Mouse (Mus musculus): Measurements from ENCODE around the gene Tbx10. TPM values are rescaled to one million over a fixed set of nuclear protein-coding genes. Genes with fewer than 3 reads are reported as not detected.
"Not testable (repeated sequence)": the region's sequence is repeated elsewhere in the genome, so short reads cannot be mapped to it uniquely, and the experiment has no call there.

The Tbx10 gene
- polyA plus RNA-seq (2012; rRNA removed) = not detected in 2 replicates

DNA sequence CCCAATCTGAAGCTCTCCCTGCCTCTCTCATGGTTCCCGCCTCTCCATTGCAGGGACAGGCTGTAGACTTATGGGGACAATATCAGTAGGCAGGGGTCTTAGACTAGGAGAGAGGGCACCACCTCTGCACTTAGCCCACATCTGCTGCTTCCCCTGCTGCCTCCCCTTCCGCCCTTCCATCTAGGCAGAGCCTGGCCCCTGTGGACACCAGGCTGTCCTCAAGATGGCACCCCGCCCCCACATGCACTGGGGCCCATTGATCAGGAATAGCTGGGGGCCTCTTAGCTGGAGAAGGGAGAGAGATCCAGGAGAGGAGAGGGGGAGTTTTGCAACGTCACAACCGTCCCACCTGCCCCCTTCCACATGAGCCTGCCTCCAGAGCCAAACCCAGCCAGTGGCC, at the start of gene Tbx10:
Gene Tbx10, plus strand, starts transcription at position 337 of the 400 bp plus-strand sequence.
- no peak for DNase-seq (ENCODE audit: extremely low spot score in 1 of 2, low spot score in 1 of 2)

DNA sequence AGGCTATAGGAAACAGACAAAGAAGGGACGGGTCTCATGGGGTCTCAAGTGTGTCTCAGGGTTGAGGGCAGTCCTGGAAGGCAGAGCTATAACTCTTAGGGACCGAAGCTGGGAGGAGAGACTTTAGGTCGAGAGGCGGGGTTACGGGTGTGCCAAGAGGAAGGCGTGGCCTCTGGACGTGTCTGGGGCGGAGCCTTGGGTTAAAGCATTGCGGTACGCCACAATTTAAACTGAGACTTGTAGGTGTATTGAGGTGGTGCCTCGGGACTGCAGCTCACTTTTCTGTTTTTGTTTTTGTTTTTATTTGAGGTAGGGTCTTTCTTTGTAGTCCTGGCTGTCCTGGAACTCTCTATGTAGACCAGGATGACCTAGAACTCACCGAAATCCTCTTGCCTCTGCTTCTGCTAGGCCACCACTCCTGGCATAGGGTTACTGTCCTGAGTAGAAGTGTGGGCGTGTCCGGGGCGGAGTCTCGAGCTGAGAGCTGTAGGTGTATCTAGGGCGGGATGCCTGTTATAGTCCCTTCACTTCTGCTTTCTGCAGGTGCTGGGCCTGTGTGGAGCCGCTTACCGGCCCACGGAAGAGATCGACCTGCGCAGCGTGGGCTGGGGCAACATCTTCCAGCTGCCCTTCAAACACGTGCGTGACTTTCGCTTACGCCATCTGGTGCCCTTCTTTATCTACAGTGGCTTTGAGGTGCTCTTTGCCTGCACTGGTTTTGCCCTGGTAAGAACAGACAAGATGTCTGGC, 49.4 kb upstream of the Tbx10 start:
- DNase-seq (ENCODE audit: extremely low spot score in 1 of 2, low spot score in 1 of 2) = no peak

DNA sequence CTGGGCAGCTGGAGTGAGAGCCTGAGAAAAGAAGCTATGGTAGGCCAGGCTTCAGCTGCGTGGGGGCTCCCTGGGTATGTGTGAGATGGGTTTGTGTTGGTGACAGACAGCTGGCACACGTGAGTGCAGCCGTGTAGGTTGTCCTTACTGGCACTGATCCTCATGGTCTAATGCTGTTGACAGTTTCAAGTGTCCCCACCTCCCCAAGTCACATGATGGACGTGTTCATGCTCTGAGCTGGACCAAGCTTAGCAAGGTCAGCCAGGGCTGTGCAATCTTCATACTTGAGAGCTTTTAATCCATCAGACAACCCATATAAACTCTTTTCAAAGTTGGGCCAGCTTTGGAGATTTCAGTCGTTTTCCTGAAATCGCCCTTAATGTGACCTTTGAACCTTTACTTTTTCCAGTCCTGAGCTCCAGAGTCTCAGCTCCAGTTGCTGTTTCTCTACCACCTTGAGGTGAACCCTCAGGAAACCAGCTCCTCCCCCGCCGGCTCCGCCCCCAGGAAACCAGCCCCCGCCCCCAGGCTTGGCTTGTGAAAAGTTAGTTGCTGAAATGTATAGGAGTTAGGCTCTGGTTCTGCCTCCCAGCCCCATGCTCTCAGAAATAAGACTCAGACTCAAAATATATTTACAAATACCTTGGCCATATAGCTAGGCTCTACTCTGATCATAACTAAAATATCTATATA, 46.5 kb upstream of the Tbx10 start:
- no peak for DNase-seq (ENCODE audit: extremely low spot score in 1 of 2, low spot score in 1 of 2)

DNA sequence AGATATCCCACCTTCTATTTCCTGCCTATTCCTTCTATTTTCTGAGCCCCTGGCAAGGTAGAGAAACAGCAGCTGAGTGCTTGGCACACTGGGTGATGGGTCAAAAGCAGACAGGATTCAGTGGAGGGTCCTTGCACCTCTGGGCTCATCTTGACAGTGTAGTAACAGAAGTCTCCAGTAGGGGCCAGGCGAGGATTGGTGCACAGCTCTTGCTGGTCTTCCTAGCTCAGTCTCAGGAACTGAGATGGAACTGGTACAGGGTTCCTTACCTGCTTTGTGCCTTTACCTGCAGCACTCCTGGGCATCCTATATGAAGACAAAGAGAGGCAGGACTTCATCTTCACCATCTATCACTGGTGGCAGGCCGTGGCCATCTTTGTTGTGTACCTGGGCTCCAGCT, 45.8 kb upstream of the Tbx10 start:
- peak in 1 of 2 experiments; percentile 88 for DNase-seq (ENCODE audit: extremely low spot score in 1 of 2, low spot score in 1 of 2)

DNA sequence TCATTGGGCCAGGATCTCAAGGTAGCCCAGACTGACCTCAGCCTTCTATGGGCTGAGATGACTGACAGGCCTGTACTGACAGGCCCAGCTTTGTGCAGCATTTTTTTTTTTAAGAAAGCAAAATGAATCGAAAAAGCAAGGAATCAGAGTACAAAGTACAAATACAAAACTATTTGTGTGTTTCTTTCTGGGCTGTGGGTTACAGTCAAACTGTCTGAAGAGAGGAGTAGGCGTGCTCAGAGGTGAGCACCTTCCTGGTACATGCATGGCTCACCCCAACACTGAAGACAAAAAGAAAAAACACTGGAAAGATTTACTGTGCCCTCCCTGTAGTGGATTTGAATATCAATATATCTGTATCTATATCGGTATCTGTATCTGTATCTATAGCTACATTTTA, 44.7 kb upstream of the Tbx10 start:
- no peak for DNase-seq (ENCODE audit: extremely low spot score in 1 of 2, low spot score in 1 of 2)

DNA sequence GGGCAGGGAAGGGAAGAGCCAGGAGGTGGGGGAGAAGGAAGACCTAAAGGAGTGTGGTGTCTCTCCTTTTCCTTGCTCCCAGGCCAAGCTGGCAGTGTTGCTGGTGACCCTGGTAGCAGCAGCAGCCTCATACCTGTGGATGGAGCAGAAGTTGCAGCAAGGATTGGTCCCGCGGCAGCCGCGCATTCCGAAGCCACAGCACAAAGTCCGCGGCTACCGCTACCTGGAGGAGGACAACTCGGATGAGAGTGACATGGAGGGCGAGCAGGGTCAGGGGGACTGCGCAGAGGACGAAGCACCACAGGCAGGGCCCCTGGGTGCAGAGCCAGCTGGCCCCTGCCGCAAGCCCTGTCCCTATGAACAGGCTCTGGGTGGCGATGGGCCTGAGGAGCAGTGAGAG, 44.0 kb upstream of the Tbx10 start:
- no peak for DNase-seq (ENCODE audit: extremely low spot score in 1 of 2, low spot score in 1 of 2)

DNA sequence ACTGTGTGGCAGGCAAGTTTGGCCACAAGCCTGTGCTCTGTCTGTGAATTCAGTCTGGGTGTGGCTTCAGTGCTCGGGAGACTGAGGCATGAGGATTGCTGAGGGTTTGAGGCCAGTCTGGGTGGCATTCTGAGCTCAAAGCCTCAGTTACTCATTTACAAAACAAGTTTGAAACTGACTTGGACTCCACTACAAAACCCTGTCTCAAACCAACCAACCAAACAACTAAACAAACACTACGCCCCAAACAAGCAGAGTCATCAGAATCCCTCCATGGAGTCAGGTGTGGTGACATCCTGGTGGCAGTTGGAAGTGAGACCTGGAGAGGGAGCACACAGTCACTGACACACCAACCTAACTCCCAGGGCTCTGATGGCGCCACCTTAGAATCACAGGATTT, 42.2 kb upstream of the Tbx10 start:
- no peak for DNase-seq (ENCODE audit: extremely low spot score in 1 of 2, low spot score in 1 of 2)

DNA sequence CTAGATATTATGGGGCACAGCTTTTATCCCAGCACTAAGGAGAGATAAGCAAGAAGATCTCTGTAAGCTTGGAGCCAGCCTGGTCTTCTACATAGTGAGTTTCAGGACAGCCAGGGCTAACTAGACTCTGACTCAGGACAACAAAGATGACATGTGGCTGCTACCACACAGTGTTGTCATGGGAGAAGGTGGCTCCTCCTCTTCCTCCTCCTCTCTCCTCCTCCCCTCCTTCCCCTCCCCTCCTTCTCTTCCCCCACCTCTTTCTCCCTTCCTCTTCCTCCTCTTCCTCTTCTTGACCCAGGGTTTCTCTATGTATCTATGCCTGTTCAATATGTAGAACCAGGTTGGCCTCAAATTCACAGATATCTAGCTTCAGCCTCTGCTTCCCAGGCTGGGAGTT, 41.1 kb upstream of the Tbx10 start:
- DNase-seq (ENCODE audit: extremely low spot score in 1 of 2, low spot score in 1 of 2) = no peak

DNA sequence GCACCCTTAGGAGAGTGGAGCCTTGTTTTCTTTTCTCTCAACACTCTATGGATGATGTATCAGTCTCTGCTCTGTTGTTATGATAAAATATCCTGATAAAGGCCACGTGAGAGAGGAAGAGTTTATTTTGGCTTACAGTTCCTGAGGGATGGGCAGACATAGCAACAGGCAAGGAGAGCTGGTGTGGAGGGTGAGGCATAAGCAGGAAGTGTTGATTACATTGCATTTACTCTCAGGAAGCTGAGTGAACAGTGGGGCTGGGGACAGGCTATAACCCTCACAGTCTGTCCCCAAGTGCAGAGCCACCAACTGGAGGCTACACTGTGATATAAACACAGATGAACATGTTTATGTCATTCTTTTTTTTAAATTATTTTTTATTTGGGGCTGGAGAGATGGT, 40.5 kb upstream of the Tbx10 start:
- DNase-seq (ENCODE audit: extremely low spot score in 1 of 2, low spot score in 1 of 2) = no peak

DNA sequence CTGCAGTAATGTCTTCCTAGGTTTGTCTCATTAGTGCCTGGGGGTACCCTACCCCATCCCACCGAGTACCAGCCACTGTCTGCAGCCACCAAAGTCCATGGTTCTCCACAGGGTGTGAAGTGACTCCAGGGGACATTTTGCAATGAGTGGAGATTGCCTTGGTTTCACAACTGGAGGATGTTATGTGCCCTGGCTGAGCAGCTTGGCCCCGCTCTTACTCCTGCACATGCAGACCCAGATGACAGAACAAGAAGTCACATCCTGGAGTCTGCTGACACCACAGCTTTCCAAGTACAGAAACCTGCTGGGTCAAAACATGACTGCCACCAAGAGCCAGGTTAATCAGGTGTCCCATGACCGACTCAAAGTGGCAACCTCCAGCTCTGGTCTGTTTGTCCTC, 37.5 kb upstream of the Tbx10 start:
- DNase-seq (ENCODE audit: extremely low spot score in 1 of 2, low spot score in 1 of 2) = no peak

DNA sequence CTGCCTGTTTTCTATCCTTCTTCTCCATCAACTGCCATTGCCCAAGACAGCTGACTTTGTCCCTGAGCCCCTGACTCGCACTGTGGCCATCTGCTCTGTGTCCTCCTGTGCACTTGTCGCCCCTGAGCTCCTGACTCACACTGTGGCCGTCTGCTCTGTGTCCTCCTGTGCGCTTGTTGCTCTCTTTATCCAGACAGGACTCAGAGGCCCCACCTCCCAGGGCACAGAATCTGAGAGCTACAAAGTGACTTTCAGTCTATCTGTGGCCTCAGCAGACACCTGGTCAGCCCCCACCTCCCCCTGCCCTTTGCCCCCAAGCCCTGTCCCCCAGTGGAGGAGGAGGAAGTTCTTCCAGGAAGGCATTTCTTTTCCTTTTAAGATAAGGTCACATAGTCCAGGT, 36.7 kb upstream of the Tbx10 start:
- DNase-seq (ENCODE audit: extremely low spot score in 1 of 2, low spot score in 1 of 2) = no peak

DNA sequence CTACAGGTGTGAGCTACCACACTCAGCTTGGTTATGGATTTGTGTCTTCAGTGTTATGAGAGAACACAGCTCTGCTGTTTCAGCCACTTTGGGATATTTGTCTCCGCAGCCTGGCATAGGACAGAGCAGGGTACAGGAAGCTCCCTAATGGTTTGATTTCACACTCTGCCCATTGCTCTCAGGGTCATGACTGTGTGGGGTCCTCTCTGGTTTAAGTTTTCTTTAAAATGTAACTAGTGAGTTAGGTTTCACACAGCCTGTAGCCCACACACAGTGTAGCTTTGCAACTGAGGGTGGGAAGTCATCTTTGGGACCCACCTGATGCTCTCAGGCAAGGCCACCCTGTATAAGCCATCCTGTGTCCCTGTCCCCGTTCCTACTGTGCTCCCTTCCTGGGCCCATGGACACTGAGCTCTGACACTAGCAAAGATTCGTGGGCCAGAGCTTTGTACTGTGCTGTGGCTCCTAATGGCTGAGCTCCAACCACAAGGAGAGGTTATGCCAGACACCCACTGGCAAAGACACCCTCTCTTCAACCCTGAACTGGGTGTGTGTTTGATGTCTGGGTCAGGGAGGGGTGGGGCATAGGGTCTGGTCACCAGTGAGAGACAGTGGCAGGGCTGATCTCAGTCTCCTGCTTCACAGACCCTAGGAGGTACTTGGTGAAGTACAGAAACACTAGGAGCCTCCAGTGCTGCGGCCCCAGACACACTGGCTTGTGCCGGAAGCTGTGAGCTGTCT, 35.1 kb upstream of the Tbx10 start:
- DNase-seq (ENCODE audit: extremely low spot score in 1 of 2, low spot score in 1 of 2) = not testable (repeated sequence)

DNA sequence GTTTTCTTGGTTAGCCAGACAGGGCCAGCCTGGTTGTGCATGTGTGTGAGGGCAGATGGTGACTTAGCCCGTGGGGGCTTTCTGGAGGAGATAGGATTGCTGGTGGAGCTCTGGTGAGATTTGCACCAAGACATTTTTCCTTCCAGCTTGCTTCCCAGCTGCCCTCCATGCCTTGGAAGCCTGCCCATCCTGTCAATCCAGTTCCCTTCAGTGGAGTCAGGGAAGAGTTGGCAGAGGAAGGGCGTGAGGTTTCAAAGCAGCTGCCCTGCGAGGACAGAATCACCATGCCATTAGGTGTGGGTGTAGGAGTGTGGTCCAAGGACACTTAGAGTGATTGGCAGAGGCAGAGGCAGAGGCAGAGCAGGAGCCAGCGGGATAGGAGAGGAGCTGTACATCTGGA, 34.1 kb upstream of the Tbx10 start, which contains the start of gene Aldh3b3:
Gene Aldh3b3, plus strand, starts transcription at position 176 of the 400 bp plus-strand sequence.
- no peak for DNase-seq (ENCODE audit: extremely low spot score in 1 of 2, low spot score in 1 of 2)

DNA sequence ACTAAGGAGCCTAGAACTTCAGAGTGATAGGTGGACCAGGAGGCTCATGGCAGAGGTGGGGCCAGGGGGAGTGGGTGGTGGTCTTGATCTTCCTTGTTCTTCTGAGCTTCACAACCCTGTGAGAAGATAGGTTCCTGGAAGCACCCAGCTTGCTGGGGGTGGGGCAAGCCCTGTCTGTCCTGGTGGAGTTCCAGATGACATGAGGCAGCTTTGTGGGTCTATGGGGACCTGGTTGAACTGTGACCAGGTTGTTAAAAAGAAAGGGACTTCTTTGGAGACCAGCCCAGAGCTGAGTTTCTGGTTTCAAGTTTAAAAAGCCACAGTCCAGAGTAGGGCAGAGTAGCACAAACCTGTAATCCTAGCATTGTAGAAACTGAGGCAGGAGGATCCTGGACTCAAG, 33.5 kb upstream of the Tbx10 start:
- no peak for DNase-seq (ENCODE audit: extremely low spot score in 1 of 2, low spot score in 1 of 2)

DNA sequence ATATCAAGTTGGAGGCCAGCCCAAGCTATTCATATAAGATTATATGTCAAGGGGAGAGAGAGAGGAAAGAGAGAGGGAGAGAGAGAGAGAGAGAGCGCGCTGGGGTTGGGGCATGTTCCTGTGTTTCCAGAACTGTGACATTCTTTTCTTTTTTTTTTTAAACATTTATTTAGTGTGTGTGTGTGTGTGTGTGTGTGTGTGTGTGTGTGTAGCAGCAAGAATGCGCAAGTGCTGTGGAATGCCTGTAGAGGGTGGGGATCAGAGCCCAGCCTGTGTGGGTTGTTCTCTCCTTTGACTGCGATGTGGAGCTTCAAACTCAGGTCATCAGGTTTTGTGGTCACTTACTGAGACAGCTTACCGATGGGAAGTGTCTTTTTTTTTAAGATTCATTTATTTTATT, 32.3 kb upstream of the Tbx10 start:
- DNase-seq (ENCODE audit: extremely low spot score in 1 of 2, low spot score in 1 of 2) = no peak

DNA sequence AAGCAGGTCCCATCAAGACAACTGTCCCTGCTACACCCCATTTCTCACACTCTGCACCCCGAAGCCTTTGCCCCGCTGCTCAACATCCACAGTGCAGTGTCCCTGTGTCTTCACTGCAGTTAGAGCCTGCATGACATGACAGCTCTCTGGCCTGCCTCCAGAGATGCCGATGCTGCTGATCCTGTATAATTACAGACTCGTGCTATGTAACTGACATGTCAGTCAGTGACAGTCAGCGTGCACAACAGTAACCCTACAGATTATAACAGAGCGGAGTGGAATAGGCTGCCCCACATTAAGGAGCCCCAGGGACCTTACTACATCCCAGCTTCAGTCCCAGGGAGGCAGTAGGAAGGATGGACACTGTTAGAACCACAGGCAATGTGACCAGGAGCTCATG, 30.7 kb upstream of the Tbx10 start:
- DNase-seq (ENCODE audit: extremely low spot score in 1 of 2, low spot score in 1 of 2) = not testable (repeated sequence)

DNA sequence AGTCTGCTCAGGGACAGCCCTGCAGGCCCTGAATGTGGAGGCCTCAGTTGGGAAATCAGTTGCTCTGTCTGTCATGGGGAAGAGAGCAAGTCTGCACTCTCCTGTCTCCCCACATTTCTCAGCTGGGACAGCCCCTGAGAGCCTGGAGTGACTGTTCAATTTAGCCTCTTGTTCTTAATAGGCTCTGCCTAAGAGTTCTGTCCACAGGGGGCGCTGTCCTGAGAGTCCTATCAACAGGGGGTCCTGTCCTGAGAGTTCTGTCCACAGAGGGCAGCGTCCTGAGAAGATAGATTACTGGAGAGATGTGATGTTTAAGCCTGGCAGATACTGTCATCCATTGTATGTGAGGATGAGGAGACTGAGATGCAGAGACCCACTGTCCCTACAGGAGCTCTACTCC, 30.1 kb upstream of the Tbx10 start:
- no peak for DNase-seq (ENCODE audit: extremely low spot score in 1 of 2, low spot score in 1 of 2)

DNA sequence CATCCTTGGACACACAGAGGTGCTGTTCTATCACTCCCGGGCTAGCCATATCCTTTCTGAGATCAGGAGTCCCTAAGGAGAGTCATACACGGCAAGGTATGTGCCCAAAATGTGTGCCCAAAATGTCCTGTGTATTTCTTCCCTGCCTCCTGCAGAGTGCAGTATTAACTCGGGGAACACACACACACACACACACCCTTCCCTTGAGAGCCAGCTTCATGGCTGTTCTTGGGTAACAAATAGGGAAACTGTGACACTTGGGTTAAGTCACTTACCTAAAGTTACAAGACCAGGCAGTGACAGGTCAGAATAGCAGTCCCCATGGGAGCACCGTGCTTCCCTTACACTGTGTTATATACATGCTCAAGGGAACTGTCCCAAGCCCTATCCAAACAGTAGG, 28.5 kb upstream of the Tbx10 start:
- no peak for DNase-seq (ENCODE audit: extremely low spot score in 1 of 2, low spot score in 1 of 2)

DNA sequence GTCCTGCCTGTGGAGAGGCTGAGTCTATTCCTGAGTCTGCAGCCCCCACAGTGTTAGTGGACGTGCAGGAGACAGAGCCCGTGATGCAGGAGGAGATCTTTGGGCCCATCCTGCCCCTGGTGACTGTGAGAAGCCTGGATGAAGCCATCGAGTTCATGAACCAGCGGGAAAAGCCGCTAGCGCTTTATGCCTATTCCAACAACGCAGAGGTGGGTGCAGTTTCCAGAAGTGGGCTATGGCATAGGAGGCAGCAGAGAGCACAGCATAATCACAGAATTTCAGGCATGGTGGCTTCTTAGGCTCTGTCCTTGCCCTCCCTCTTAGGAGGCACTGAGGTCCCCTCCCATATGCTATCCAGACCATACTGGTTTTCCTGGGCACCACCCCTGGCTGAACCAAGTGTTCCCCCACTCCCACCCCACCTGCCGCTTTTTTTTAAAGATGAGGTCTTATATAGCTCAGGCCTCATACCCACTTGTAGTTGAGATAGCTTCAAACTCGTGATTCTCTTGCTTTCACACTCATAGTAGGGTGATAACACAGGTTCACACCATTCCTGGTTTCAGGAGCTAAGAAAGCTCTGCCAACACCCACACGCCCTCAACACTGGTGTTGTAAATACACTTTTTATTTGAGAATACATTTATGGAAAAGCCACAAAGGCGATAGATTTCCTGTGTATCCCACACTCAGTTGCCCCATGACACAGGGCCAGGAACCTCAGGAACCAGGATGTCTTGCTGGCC, 26.0 kb upstream of the Tbx10 start:
- peak; percentile 20 to 47 for DNase-seq (ENCODE audit: extremely low spot score in 1 of 2, low spot score in 1 of 2)

DNA sequence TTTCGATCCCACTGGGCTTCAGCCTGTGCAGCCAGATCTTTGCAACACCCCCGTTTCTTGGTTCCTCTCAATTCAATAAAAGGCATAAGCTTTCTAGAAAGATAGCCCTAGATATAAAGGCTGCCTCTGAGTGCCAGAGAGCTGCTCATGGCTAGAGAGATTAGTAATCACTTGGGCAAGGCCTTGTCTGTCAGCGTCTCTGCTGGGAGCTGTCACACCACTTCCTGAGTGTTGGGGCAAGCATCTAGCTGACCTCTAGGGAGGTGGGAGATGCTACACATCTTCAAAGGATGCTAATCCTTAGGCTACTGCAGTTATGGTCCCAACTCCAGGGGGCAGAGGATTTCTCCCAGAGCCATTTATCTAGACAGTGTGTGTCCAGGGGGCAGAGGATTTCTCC, 25.3 kb upstream of the Tbx10 start:
- DNase-seq (ENCODE audit: extremely low spot score in 1 of 2, low spot score in 1 of 2) = no peak

DNA sequence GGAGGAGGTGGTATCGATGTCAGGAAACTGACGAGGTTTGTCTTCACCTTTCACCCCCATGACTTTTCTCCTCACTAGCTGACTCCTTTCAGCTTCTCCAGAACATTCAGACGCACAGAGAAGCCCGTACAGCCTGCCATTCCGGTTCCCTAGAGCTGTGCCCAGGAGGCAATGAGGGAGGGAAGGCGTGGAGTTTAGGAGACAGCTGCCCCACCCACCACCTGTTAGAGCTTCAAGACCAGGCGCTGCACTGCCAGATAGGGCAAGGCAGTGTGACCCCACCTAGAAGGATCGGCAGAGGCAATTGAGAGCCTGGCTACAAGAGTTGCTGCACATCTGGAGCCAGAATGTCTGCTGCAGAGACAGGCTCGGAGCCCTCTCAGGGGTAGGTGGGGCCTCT, 20.3 kb upstream of the Tbx10 start, which contains the start of gene Aldh3b2:
Gene Aldh3b2, plus strand, starts transcription at position 100 of the 400 bp plus-strand sequence.
- no peak for DNase-seq (ENCODE audit: extremely low spot score in 1 of 2, low spot score in 1 of 2)
